Mouse (Mus musculus): ENCODE measurements around the gene Isca2.
A peak's percentile ranks its signal among the peaks of the same experiment; 100 is the strongest.

Isca2 gene

GRCm38 (mm10) chr12:84772726-84773441 lies at the start of gene Isca2, which contains the start of gene Npc2:
Gene Isca2, plus strand, starts transcription at chr12:84773251.
Gene Npc2, minus strand, starts transcription at chr12:84773152.
- DNase-seq: peak; percentile 99

GRCm38 (mm10) chr12:84726391-84726790 lies 46.7 kb upstream of the Isca2 start:
- DNase-seq: no peak

GRCm38 (mm10) chr12:84726986-84727385 lies 46.1 kb upstream of the Isca2 start:
- DNase-seq: no peak

- no peak for DNase-seq
Observed at GRCm38 (mm10) chr12:84727434-84727833, 45.6 kb upstream of the Isca2 start.

- DNase-seq: no peak
Observed at GRCm38 (mm10) chr12:84728421-84728820, 44.6 kb upstream of the Isca2 start.

- no peak for DNase-seq
Observed at GRCm38 (mm10) chr12:84733366-84733765, 39.7 kb upstream of the Isca2 start.

GRCm38 (mm10) chr12:84743496-84743895 lies 29.6 kb upstream of the Isca2 start:
- DNase-seq: no peak

- no peak for DNase-seq
Observed at GRCm38 (mm10) chr12:84745700-84746099, 27.4 kb upstream of the Isca2 start.

GRCm38 (mm10) chr12:84748134-84748533 lies 24.9 kb upstream of the Isca2 start:
- no peak for DNase-seq

GRCm38 (mm10) chr12:84750661-84751060 lies 22.4 kb upstream of the Isca2 start:
- DNase-seq: no peak

GRCm38 (mm10) chr12:84752131-84752977 lies 20.7 kb upstream of the Isca2 start:
- DNase-seq: peak; percentile 82

- peak; percentile 65 for DNase-seq
Observed at GRCm38 (mm10) chr12:84755008-84755695, 17.9 kb upstream of the Isca2 start.

GRCm38 (mm10) chr12:84756016-84756415 lies 17.0 kb upstream of the Isca2 start:
- no peak for DNase-seq

GRCm38 (mm10) chr12:84759063-84759462 lies 14.0 kb upstream of the Isca2 start:
- DNase-seq: no peak

GRCm38 (mm10) chr12:84762532-84762931 lies 10.5 kb upstream of the Isca2 start:
- no peak for DNase-seq

GRCm38 (mm10) chr12:84763577-84764218 lies 9.4 kb upstream of the Isca2 start:
- DNase-seq: no peak

- no peak for DNase-seq
Observed at GRCm38 (mm10) chr12:84764756-84765155, 8.3 kb upstream of the Isca2 start.

- DNase-seq: no peak
Observed at GRCm38 (mm10) chr12:84765506-84765905, 7.5 kb upstream of the Isca2 start.

- no peak for DNase-seq
Observed at GRCm38 (mm10) chr12:84766113-84766735, 6.8 kb upstream of the Isca2 start.

GRCm38 (mm10) chr12:84767510-84767909 lies 5.5 kb upstream of the Isca2 start:
- DNase-seq: no peak

GRCm38 (mm10) chr12:84769624-84770023 lies 3.4 kb upstream of the Isca2 start:
- DNase-seq: no peak

GRCm38 (mm10) chr12:84771981-84772520 lies 1.0 kb upstream of the Isca2 start:
- DNase-seq: peak; percentile 45

Measured in cerebellum, adult 9-10 months (tissue).